Mouse (Mus musculus) mouse trophoblast stem cell (cell line): Measurements from ENCODE around the gene Gm45808.
"Not testable (repeated sequence)": the region's sequence is repeated elsewhere in the genome, so short reads cannot be mapped to it uniquely, and the experiment has no call there.

Experiments used
- in situ Hi-C, 2 experiments: fragments of 300-500 bp; cut with MseI, MboI; formaldehyde crosslinking; loops; 2 replicates in 1 of 2; 3 replicates in 1 of 2; pipeline ENCODE4 v1.15.1; 2025

Gm45808 gene

DNA sequence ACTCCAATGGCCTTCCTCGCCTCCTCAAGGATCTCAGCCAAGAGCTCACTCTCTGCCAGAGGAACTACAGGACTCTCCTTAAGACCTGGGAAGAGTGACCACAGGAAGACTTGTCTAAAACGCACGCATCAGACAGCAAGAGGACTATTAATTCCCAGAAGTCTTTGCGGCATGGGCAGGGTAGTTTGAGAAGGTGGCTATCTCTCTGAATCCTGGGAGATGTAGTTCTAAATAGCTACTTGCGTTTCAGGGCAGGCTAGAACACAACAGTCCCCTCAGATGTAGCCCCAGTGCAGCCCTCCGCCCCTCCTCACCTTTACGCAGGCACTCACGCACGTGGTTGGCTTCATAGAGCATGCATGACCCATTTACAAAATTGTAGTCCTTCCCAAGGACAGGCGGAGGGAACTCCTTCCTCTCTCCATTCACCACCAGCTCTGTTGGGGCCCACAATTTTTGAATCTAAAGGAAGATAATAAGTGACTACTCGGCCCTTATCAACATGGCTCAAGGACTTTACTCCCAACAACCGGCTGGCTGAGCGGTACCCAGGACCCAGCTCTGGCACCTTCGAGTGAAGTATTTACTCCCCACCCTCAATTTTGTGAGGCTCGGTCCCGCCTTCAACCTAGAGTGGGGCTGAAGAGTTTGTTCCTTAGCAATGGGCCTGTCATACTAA is 11.2 kb downstream of the Gm45808 start:
- in situ Hi-C loops = loop anchor here in 1 of 2 experiments (10.0 kb wide), 1 partner anchor 89 kb away; no protein-coding TSS in a partner anchor

- in situ Hi-C loops = loop anchor here in 1 of 2 experiments (10.0 kb wide), 1 partner anchor 94 kb away; no protein-coding TSS in a partner anchor
These were observed 15.7 kb downstream of the Gm45808 start for GRCm38 (mm10) chr7:45470869-45471268.

DNA sequence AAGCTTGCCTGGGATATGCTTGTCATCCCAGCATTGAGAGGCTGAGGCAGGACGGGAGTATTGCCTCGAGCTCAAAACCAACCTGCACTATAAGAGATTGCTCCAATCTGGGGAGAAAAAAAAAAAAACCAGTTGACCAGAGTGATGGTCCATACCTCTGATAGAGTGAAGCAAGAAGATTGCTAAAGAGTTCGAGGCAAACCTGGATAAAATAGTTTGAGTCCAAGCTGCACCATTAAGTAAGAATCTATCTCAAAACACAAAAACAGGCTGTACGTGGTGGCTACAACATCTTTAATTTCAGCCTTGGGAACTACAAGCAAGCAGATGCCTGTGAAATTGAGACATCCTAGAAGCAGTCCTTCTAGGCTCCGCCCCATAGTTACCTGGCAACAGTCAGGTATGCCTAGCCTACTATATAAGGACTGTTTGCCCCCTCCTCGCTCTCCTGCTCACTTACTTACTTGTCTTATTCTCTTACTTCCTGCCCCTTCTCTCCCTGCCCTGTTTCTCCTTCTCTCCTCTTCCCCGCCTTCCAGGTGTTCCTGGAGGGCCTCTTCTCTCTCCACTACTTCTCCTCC is 19.4 kb downstream of the Gm45808 start:
- in situ Hi-C loops = no loop called here

DNA sequence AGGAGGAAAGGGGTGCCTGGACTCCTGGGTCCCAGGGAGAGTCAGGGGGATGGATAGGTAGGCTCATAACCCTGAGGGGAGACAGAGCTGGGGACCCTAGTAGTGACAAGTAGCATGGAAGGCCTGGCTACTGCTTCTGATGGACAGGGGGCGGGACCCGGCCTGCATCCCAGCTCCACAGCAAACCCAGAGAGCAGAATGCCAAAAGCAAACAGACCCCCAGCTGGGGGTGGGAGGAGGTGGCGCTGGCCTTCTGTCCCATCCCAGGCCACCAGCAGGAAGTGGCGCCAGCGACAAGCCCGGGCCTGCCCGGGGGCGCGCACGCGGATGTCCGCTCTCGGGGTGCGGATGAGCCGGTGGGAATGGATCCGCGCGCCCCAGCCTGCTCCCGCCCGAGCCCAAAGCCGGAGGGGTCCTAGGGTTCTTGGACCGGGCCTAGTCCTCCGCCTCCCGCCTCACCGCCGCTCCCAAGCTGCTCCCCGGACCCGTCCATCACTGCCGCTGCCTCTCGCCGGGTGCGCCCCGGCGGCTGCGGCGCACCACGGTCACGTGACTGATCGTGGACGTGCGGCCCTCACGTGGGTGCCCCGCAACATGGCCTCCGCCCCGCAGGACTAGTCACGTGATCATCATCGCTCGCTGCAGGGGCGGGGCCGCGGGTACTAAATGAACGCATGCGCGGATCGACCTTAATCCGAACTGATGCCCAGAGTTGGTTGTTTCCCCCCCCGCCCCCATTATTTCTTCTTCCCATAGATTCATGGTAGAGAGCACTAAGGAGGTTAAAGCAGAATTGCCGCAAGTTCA is 20.1 kb downstream of the Gm45808 start, which contains the start of gene Bax:
Bax (minus strand) TSS at position 616 of the 807 bp plus-strand sequence.
- in situ Hi-C loops = no loop called here

- in situ Hi-C loops = no loop called here
These were observed 21.1 kb downstream of the Gm45808 start for GRCm38 (mm10) chr7:45465549-45465948.

DNA sequence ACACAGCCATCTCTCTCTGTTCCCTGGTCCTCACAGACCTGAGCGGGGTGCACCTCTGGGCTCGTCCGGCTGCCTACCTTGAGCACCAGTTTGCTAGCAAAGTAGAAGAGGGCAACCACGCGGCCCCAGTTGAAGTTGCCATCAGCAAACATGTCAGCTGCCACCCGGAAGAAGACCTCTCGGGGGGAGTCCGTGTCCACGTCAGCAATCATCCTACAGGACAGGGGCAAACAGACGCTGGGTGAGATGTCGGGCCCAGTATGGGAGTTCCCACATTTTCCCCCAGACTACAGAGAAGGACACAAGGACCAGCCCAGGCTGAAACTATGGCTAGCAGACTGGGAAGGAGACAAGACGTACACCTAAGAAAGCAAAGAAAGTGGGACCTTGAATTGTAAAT is 21.5 kb downstream of the Gm45808 start:
- in situ Hi-C loops = no loop called here

DNA sequence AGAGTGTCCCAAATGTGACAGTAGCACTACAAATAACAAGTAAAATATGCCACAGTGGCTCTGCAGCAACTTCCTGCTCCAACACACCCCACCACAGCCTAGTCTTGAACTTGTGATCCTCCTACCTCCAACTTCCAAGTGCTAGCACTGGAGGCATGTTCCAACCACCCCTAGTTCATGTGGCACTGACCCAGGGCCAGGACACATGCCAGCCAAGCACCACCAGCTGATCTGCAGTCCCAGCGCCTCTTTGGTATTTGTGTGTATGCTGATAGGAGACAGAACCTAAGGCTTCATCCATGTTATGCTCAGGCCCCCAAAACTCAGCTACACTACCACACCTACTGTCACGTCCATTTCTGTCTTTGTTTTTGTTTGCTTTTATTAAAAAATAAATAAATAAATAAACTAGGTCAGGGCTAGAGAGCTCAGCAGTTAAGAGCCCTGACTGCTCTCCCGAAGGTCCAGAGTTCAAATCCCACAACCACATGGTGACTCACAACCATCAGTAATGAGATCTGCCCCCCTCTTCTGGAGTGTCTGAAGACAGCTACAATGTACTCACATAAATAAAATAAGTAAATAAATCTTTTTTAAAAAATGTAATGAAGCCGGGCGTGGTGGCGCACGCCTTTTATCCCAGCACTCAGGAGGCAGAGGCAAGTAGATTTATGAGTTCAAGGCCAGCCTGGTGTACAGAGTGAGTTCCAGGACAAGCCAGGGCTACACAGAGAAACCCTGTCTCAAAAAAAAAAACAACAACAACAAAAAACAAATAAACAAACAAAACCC is 22.4 kb downstream of the Gm45808 start:
- in situ Hi-C loops = no loop called here

DNA sequence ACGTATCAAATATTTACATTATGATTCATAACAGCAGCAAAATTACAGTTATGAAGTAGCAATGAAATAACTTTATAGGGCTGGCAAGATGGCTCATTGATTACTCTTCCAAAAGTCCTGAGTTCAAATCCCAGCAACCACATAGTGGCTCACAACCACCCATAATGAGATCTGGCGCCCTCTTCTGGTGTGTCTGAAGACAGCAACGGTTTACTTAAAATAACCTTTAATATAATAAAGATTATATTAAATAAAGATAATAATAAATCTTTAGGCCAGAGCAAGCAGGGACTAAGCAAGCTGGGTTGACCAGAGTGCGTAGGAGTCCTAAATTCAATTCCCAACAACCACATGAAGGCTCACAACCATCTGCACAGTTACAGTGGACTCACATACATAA is 23.7 kb downstream of the Gm45808 start:
- in situ Hi-C loops = not testable (repeated sequence)

- in situ Hi-C loops = no loop called here
These were observed 24.3 kb downstream of the Gm45808 start for GRCm38 (mm10) chr7:45462325-45462724.

- in situ Hi-C loops = no loop called here
These were observed 24.8 kb downstream of the Gm45808 start for GRCm38 (mm10) chr7:45461781-45462180.

GRCm38 (mm10) chr7:45461326-45461725 is 25.3 kb downstream of the Gm45808 start:
- in situ Hi-C loops = no loop called here

GRCm38 (mm10) chr7:45460860-45461314 is 25.7 kb downstream of the Gm45808 start:
- in situ Hi-C loops = no loop called here

- in situ Hi-C loops = no loop called here
These were observed 26.2 kb downstream of the Gm45808 start for GRCm38 (mm10) chr7:45460377-45460776.

- in situ Hi-C loops = loop anchor here in 1 of 2 experiments (10.0 kb wide), 1 partner anchor 55 kb away; the partner anchor contains the start of gene Nucb1
These were observed 27.0 kb downstream of the Gm45808 start, which contains the start of gene Ftl1 for GRCm38 (mm10) chr7:45459564-45460140. Gene Ftl1, minus strand, starts transcription at chr7:45459884.

DNA sequence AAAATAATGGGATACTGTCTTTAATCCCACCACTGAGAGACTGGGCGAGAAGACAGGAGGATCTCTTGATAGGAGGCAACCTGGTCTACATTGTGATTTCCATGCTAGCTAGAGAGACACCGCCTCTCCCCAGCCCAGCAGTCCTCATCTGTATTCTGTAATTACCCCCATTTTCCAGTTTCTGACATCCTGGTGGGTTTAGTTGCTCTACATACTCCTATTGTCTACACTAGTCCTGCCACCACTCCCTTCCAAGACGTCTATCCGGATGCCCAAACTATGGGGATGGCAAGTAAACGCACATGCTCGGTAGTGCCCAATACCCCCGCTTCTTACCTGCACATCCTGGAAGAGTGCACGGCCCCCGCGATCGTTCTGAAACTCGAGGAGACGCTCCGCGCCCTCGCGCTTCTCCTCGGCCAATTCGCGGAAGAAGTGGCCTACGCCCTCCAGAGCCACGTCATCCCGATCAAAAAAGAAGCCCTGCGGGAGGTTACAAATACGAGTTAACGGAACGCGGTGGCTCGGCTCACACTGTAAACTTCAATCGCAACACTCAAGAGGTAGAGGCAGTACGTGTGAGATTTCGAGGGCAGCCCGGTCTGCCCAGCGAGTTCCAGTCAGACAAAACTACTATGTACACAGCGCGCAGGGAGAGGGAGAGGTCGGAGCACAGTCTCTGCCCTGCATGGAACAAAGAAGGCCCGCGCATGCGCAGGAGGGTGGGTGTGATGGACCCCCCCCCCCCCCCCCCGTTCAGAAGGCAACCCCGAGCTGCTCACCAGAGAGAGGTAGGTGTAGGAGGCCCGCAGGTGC is 27.7 kb downstream of the Gm45808 start:
- in situ Hi-C loops = loop anchor here in 1 of 2 experiments (10.0 kb wide), 1 partner anchor 56 kb away; the partner anchor contains the start of gene Nucb1

DNA sequence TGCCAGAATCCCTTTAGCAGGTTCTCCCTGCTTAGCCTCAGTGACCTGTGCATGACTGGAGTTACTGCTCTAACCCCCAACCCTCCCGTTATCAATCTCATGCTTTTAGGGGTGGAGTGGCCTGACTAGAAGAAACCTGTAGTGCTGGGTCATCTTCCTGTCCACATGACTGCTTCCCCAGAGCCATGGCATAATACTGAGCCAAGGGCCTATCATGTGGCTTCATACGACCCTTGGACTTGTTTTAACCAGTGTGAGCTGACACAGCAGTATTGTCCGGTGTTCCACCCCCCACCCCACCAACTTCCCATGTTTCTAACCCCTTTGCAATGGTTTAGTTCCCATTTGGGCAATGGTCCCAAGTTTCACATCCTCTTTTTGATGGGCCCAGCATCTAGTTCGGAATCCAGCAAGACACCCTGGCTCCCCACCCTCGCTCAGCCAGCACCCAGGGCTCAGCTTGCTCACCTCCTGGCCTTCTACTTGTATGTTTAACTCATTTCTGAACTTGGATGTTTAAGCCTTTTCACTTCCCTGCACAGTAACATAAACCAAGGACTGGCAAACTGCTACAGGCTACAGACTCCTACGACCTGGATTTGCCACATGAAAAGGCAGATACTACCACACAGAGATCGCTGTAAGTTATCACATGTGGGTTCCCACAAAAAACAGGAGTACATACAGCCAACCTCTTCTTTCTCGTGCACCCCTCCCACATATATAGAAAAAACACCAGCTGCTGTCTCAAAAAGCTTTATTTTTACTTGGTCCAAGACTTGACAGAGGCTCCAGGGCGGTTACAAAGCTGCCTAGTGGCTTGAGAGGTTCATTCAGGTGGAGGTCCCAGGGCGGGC is 29.2 kb downstream of the Gm45808 start:
- in situ Hi-C loops = loop anchor here in 1 of 2 experiments (10.0 kb wide), 1 partner anchor 57 kb away; the partner anchor contains the start of gene Nucb1

- in situ Hi-C loops = loop anchor here in 1 of 2 experiments (10.0 kb wide), 1 partner anchor 58 kb away; the partner anchor contains the start of gene Nucb1
These were observed 29.8 kb downstream of the Gm45808 start for GRCm38 (mm10) chr7:45456721-45457203.

DNA sequence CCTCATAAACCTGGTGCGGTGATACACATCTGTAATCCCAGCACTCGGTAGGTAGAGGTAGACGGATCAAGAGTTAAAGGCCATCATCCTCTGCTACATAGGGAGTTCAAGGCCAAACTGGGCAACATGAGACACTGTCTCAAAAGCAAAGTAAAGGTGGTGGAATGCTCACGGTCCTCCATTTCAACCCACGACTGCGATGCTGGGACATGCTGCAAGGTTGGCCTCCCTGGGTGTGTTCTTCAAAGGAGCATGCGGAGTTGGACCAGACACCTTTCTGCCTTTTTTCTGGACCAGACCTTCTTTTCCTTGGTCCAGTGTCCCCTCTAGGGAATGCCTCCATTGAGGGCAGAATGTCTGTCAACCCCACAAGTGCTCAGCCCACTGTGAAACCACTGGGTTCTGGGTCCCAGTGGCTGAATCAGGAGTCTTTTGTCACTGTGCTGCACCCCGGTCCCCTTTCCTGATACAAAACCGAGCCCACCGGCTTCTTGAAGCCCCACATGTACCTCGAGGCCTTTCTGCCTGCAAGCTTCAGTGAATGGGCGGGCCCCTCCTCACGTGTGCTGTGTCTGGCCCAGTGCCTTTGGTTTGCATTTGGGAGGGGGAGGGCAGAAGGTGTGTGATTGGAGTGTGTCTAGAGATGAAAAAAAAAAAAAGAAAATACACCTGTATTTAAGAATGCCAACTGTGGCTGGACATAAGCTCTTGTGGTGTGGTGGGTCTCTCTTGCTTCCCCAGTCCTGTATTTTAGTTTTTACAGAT is 30.5 kb downstream of the Gm45808 start:
- in situ Hi-C loops = loop anchor here in 1 of 2 experiments (10.0 kb wide), 1 partner anchor 59 kb away; the partner anchor contains the start of gene Nucb1
